Mouse (Mus musculus): ENCODE data around the gene Myt1l. TPM values are rescaled to one million over a fixed set of nuclear protein-coding genes. Genes with fewer than 3 reads are reported as not detected.

The Myt1l gene
- total RNA-seq, 2 experiments from 2014 or later, result not detected

- no peak for DNase-seq
- intact Hi-C loops (cut with DNase I; ENCODE audit: low total_unique reads), result no loop called here
Measured at GRCm38 (mm10) chr12:29789319-29790050, 261.3 kb downstream of the Myt1l start.

DNA sequence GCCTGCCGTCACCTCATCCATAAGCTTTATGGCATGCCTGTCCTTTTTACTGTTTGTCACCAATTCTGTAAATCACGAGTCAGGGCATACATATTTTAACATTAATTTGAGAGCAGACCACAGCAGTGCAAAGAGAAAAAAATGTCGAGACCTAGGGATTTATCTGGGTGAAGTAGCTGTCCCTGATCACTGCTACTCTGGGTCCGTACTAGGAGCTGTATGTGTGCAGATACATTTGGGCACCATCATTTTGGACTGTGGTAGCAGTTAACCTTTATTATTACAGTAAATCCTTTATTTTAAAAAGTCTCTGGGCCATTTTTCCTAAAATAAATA is 261.8 kb downstream of the Myt1l start:
- DNase-seq, result no peak
- intact Hi-C loops (cut with DNase I; ENCODE audit: low total_unique reads), result no loop called here

DNA sequence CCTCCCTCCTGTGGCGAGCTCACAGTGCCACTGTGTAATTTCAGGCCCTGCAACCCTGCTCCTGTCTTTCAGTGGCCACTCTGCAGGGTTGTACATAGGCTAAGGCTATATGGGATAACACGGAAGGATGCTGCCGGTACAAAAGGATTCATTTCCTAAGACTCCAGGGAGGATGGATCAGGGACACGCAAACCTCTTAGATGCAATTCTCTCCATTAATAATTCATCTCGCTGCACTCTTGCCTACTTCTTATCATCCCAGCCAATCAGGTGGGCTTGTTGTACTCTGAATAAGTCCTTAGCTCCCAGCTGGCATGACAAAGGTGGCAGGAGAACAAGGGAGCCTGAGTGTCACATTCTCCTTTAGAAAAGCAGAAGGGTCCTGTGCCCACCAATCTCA is 264.8 kb downstream of the Myt1l start:
- intact Hi-C loops (cut with DNase I; ENCODE audit: low total_unique reads), result no loop called here
- no peak for DNase-seq

DNA sequence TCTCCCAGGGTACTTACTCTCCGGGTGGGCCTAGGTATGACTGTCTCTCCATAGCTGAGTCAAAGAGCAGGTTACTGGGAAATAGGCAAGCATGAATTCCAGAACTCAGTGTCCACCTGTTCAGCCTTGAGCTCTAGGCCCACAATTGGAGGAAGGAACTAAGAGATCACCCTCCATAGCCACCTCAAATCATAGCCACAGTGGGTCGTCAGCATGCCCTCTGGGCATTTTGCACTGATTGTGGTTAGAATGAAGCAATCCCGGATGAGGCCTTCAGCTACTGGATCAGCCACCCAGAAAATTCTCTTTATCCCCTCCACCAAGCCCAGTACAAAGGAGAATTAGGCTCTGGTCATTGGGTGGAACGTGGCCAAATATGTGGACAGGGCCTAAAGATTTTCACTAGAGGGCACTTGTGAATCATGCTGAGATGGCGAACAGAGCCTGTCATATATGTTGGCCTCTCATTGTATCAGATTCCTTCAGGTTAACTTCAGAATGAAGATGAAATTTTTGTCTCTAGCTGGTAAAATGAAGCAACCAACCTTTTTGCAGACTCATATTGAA is 267.0 kb downstream of the Myt1l start:
- DNase-seq, result no peak
- intact Hi-C loops (cut with DNase I; ENCODE audit: low total_unique reads), result no loop called here

DNA sequence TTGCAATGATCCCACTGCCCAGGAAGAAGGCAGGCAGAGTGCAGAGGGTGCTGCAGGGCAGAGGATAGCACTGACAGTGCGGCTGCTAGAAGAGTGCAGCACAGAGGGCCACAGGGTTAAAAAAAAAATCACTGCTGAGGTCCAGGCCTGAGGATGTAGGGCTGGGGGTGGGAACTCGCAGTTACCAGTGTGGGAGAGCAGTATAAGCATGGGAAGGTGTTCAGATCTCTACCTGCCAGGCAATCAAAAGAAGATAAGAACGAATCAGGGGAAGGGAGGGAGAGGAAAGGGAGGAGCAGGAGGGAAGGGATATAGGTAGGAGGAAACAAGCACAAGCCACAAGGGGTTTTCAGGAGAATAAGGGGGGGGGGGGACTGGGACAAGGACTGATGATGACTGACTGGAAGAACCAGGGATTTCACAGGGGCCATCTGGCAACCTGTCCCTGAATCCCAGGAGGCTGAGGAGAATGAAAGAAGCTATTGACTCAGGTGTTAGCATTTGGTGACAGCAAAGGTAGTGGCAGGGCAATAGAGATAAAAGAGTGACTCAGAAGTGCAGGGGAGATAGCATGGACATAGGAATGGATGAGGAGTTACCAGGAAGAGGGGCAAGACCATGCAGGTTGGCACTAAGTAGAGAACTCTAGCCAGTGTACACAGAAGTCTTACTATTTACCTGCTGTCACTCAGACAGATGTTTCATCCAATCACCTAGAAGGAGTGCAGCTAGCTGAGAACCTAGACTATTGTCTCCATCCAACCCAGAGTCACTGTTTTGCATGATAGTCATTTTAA is 270.6 kb downstream of the Myt1l start:
- intact Hi-C loops (cut with DNase I; ENCODE audit: low total_unique reads), result no loop called here
- DNase-seq, result no peak

GRCm38 (mm10) chr12:29806415-29806814 is 278.2 kb downstream of the Myt1l start:
- intact Hi-C loops (cut with DNase I; ENCODE audit: low total_unique reads), result no loop called here
- DNase-seq, result no peak

DNA sequence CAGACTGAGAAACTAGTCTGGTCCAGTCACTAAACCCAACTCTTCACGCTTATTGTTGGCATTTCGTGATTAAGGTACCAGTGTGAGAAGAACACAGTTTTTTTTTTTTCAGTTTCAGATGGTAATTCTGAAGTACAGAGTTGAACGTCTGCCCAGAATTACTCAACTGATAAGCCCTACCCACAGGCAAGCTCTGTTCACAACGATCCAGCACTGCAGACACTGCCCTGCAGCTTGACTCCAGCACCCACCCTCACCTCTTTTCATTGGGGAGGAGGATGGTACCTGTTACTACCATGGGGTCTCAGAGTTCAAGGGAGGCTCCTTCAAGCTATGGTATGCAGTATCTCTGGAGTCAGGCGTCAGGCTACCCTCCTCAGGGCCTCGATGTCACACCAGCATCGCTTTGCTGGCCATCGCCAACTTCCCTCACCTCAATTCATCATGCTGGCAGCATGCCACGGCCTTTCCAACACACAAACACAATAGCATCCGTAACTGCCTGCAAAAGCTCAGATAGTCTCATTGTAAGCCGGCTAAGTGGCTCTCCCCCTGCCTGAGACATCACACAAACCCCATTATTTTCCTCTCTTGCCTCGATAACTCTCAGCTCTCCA is 281.5 kb downstream of the Myt1l start:
- intact Hi-C loops (cut with DNase I; ENCODE audit: low total_unique reads), result no loop called here
- no peak for DNase-seq

- DNase-seq, result no peak
- intact Hi-C loops (cut with DNase I; ENCODE audit: low total_unique reads), result no loop called here
Measured at GRCm38 (mm10) chr12:29815466-29815865, 287.3 kb downstream of the Myt1l start.

- DNase-seq, result no peak
- intact Hi-C loops (cut with DNase I; ENCODE audit: low total_unique reads), result no loop called here
Measured at GRCm38 (mm10) chr12:29816130-29816529, 287.9 kb downstream of the Myt1l start.

GRCm38 (mm10) chr12:29816761-29817160 is 288.6 kb downstream of the Myt1l start:
- DNase-seq, result peak; percentile 36
- intact Hi-C loops (cut with DNase I; ENCODE audit: low total_unique reads), result no loop called here

- no peak for DNase-seq
- intact Hi-C loops (cut with DNase I; ENCODE audit: low total_unique reads), result no loop called here
Measured at GRCm38 (mm10) chr12:29822216-29822615, 294.0 kb downstream of the Myt1l start.

DNA sequence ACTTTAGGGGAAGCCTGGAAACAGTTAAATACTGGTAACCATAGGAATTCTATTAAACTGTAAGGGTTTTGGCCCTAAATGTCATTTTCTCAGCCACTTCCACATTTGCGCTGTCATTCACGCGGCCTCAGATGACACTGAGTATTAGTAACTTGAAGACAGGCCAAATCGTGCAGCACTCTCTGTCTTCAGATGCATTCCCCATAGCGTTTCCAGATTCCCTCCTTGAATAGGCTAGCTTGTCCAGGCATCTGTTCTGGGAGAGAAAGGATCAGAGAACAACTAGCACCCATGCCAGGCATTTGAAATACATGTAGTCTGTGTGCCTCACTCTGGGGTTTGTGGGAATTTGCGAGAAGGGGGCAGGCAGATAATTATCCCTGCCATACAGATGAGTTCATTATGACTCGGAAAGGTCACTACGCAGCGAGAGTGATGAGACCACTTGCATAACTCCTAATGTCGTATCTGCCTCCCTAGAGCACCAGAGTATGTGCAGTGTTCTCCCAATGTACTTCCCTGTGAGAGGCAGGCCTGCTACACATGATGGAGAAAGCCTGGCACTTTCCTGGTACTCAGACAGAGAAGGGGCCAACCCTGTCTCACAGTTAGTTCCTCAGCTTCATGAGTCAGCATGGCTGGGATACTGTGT is 295.7 kb downstream of the Myt1l start:
- no peak for DNase-seq
- intact Hi-C loops (cut with DNase I; ENCODE audit: low total_unique reads), result no loop called here

DNA sequence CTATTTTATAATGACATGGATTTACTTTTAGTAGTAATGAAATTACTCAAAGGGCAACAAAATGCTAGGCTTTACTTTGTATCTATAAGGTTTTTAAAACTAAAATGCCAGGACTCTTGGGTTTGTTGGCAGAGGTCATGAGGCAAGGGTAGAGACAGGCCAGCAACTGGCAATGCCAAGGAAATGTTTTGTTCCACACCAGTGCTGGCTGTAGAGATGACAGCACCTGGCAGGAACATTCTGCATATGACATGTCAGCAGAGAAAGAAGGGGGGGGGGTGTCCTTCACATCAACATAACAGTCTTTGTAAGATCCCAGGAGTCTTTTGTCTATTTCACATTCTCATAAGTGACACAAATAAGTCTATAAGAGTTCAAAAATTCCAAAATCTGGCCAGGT is 302.4 kb downstream of the Myt1l start:
- DNase-seq, result no peak
- intact Hi-C loops (cut with DNase I; ENCODE audit: low total_unique reads), result no loop called here

DNA sequence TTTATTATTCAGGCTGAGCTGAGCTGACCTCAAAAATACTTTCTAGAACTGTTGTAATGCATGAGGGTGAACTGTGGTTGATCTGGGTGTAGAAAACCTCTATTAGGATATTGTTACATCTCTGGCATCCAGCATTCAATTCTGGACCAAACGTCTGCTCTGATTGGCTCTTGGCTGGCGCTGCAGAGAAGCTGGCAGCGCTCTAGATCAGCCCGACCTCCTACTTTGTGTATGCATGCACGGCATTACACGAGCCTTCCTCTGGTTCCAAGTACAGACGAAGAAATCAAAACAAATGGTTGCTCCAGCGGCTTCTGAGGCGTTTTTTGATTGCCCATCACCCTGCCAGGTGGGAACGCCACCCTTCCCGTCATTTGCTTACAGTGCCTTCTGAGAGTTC is 303.2 kb downstream of the Myt1l start:
- intact Hi-C loops (cut with DNase I; ENCODE audit: low total_unique reads), result no loop called here
- DNase-seq, result no peak

DNA sequence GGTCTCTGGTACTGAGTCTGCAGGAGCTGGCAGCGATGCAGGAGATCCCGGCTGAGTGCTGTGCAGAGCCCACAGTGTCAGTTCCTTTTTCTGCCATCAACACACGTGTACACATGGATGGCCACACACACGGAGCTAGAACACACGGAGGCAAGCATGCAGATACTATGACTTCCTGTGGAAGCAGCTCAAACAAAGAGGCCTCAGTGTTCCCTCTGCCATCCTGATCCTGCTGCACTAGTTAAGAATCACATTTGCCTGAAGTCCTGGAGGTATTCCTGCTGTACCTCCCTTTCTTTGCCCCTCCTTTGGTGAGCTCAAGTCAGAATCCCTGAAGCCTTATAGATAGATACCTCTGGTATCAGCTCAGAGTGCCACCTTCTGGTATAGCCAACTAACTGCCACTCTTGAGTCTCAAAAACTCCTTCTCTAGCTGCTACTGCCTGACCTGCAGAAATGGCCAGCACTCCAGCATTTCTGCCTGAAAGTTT is 309.2 kb downstream of the Myt1l start:
- intact Hi-C loops (cut with DNase I; ENCODE audit: low total_unique reads), result loop anchor here (2.0 kb wide), 1 partner anchor 161 kb away; no protein-coding TSS in a partner anchor
- DNase-seq, result no peak

- intact Hi-C loops (cut with DNase I; ENCODE audit: low total_unique reads), result no loop called here
- no peak for DNase-seq
Measured at GRCm38 (mm10) chr12:29838421-29838820, 310.2 kb downstream of the Myt1l start.

DNA sequence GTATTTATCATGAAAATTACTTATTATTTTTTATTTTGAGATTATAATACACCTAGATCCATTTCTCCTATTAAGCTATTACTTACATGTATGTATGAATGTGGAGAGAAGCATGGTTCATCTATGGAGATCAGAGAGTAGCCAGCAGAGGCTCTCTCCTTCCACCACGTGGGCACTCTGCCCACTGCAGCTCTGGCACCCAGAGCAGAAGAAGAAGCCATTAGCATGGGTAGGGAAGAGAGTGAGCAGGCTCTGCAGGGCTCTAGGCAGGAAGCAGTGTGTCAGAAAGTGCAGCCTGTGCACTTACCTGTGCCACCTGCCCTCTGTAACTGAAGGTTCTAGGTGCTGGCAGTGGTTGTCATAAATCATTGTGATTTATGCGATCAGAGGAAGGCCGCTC is 321.8 kb downstream of the Myt1l start:
- DNase-seq, result no peak
- intact Hi-C loops (cut with DNase I; ENCODE audit: low total_unique reads), result loop anchor here (10.0 kb wide), 1 partner anchor 1255 kb away; no protein-coding TSS in a partner anchor

DNA sequence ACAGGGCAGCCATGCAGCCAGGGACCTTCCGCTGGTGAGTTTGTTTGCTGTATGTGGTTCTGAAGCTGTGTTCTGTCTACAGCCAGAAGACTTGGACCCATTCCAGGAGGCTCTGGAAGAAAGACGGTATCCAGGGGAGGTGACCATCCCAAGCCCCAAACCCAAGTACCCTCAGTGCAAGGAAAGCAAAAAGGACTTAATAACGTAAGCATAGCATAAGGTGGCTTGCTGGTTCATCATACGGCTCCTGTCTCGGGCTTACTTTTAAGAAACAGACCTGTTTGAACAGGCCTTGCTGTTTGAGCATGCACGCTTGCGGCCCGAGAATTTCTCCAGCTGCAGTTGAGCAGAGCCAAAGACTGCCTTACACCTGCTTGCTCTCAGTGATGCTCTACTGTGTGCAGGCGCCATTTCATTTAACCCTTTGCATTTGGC is 326.0 kb downstream of the Myt1l start:
- DNase-seq, result no peak
- intact Hi-C loops (cut with DNase I; ENCODE audit: low total_unique reads), result loop anchor here (10.0 kb wide), 1 partner anchor 1259 kb away; no protein-coding TSS in a partner anchor

DNA sequence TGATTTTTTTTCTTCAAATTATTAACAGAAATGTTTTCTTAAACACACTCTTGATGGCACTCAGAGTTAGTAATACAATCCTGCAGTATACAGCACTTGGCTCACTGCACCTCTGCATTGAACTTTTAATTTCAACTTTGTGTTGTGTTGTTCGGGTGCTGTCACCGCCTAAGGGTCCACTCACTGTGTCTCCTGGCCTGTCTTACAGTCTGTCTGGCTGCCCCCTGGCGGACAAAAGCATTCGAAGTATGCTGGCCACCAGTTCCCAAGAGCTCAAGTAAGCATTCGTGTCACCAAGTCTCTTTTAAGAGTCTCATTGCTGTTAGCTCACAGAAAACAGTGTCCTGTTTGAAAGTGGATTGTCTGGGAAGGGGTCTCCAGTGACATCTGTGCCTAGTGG is 326.8 kb downstream of the Myt1l start:
- intact Hi-C loops (cut with DNase I; ENCODE audit: low total_unique reads), result loop anchor here (10.0 kb wide), 1 partner anchor 1260 kb away; no protein-coding TSS in a partner anchor
- DNase-seq, result peak; percentile 65
